Mouse (Mus musculus) 3T3-L1 (cell line): ENCODE measurements at regions not wholly inside any gene's neighbourhood (a gene's known extent, or its start where the extent isn't known, plus 50 kb on each side); places are given as distances from the start of the nearest gene placed in this dataset.

Source experiments
- DNase-seq: peaks from one replicate; pipeline ENCODE4 v3.0.0-alpha.2; 2015; ENCODE audit warnings: low read depth, low spot score

GRCm38 (mm10) chr19:60408436-60408835 lies 59.7 kb downstream of the Prlhr start:
- peak; percentile 47 for DNase-seq

- DNase-seq: no peak
Observed at GRCm38 (mm10) chr19:60399425-60399824, 68.7 kb downstream of the Prlhr start.

- no peak for DNase-seq
Observed at GRCm38 (mm10) chr19:60397666-60398065, 70.4 kb downstream of the Prlhr start.

- no peak for DNase-seq
Observed at GRCm38 (mm10) chr19:60396604-60397003, 71.5 kb downstream of the Prlhr start.

GRCm38 (mm10) chr19:60386563-60387241 lies 81.4 kb downstream of the Prlhr start:
- DNase-seq: no peak

GRCm38 (mm10) chr19:60384721-60385120 lies 83.4 kb downstream of the Prlhr start:
- no peak for DNase-seq

- DNase-seq: no peak
Observed at GRCm38 (mm10) chr19:60382661-60383060, 85.4 kb downstream of the Prlhr start.

GRCm38 (mm10) chr19:60379030-60379605 lies 89.0 kb downstream of the Prlhr start:
- no peak for DNase-seq

- DNase-seq: no peak
Observed at GRCm38 (mm10) chr19:60363988-60364599, 104.0 kb downstream of the Prlhr start.

- DNase-seq: no peak
Observed at GRCm38 (mm10) chr19:60344911-60345310, 118.4 kb upstream of the Fam204a start.

- peak; percentile 87 for DNase-seq
Observed at GRCm38 (mm10) chr19:60341485-60341884, 115.0 kb upstream of the Fam204a start.

- peak; percentile 33 for DNase-seq
Observed at GRCm38 (mm10) chr19:60340234-60340633, 113.7 kb upstream of the Fam204a start.

- no peak for DNase-seq
Observed at GRCm38 (mm10) chr19:60334521-60334920, 108.0 kb upstream of the Fam204a start.

GRCm38 (mm10) chr19:60328295-60328694 lies 101.8 kb upstream of the Fam204a start:
- DNase-seq: no peak

- DNase-seq: no peak
Observed at GRCm38 (mm10) chr19:60325612-60326011, 99.1 kb upstream of the Fam204a start.

- DNase-seq: no peak
Observed at GRCm38 (mm10) chr19:60325112-60325511, 98.6 kb upstream of the Fam204a start.

GRCm38 (mm10) chr19:60310591-60310990 lies 84.1 kb upstream of the Fam204a start:
- DNase-seq: peak; percentile 91

GRCm38 (mm10) chr19:60302371-60302770 lies 75.9 kb upstream of the Fam204a start:
- no peak for DNase-seq

GRCm38 (mm10) chr19:60300891-60301290 lies 74.4 kb upstream of the Fam204a start:
- peak; percentile 13 for DNase-seq

GRCm38 (mm10) chr19:60290244-60290643 lies 63.7 kb upstream of the Fam204a start:
- no peak for DNase-seq

- DNase-seq: no peak
Observed at GRCm38 (mm10) chr19:60286810-60287396, 60.4 kb upstream of the Fam204a start.

- DNase-seq: no peak
Observed at GRCm38 (mm10) chr19:60284901-60285300, 58.4 kb upstream of the Fam204a start.
